Mouse (Mus musculus) ES-E14 (cell line): ENCODE data around the gene Ntm.

Source experiments
- CHD2 ChIP-seq: IDR thresholded peaks from 2 replicates; pipeline ENCODE4 v1.6.1; 2014; ENCODE audit warnings: mild to moderate bottlenecking, low read depth, low read length, inconsistent platforms
- HCFC1 ChIP-seq: IDR thresholded peaks from 2 replicates; pipeline ENCODE4 v1.6.1; 2012; ENCODE audit warnings: low read length, inconsistent platforms, borderline replicate concordance; ENCODE audit not compliant: insufficient read depth
- MAFK ChIP-seq: IDR thresholded peaks from 2 replicates; pipeline ENCODE4 v1.6.1; 2014; ENCODE audit warnings: mild to moderate bottlenecking, low read depth, low read length, inconsistent platforms; ENCODE audit not compliant: insufficient read depth

DNA sequence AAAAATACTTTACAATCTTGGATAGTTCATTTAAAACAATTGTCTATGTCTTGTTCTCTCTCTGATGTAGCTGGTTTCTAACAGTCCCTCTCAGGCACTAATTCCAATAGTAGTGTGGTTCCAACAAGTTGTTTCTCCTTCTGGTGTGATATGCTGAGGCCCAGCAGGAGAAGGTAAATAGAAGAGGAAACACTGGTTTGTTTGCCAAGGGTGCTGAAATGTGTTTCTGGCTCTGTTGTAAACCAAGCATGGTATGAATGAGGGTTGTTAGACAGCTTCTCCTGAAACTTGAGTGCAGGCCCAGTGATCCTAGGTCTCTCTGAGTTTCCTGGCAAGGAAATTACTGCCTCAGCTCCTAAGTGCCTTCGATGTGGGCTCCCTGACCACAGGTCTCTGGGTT lies 985.7 kb downstream of the Ntm start:
- TF ChIP-seq CHD2, result no peak
- no peak for TF ChIP-seq HCFC1
- TF ChIP-seq MAFK, result no peak
